Mouse (Mus musculus): ENCODE results near the gene Spata21.
"Not testable (repeated sequence)": the region's sequence is repeated elsewhere in the genome, so short reads cannot be mapped to it uniquely, and the experiment has no call there.

Gene Spata21

DNA sequence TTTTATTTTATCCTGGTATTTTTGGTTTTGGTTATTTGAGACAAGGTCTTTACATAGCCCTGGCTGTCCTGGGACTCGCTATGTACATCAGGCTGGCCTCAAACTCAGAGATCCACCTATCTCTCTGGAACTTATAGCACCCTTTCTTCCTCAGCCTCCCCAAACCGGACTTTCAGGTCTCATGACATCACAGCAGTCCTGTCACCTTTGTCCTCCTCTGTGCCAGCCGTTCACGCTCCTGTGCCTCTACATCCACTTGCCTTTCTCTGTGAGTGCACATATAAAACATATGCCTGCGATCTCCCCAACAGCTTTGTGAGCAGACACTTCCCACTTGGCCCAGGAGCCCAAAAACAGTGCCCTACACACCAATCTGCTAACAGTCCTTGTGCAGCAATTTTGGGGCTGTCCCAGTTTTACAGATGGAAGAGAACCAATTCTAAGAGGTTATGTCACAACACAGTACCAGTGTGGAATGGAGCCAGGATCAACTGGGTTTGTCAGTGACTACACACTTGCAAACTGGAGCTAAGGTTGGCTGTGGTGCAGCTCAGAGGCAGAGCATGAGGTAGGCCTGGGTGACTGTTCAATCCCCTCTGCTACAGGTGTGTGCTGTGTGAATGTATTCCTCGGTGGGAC, 42.7 kb downstream of the Spata21 start:
- in situ Hi-C loops (cut with MboI, MseI): no loop called here

GRCm38 (mm10) chr4:141131531-141132061, 43.5 kb downstream of the Spata21 start:
- in situ Hi-C loops (cut with MboI, MseI): no loop called here

- in situ Hi-C loops (cut with MboI, MseI): no loop called here
Observed at GRCm38 (mm10) chr4:141132191-141132590, 44.1 kb downstream of the Spata21 start.

- in situ Hi-C loops (cut with MboI, MseI): no loop called here
Observed at GRCm38 (mm10) chr4:141133227-141133626, 45.1 kb downstream of the Spata21 start.

- in situ Hi-C loops (cut with MboI, MseI): no loop called here
Observed at GRCm38 (mm10) chr4:141134031-141134441, 45.9 kb downstream of the Spata21 start.

- in situ Hi-C loops (cut with MboI, MseI): loop anchor here (5.0 kb wide), 1 partner anchor 77 kb away; the partner anchor contains the start of gene Rsg1
Observed at GRCm38 (mm10) chr4:141134751-141135530, 46.8 kb downstream of the Spata21 start.

GRCm38 (mm10) chr4:141136126-141136525, 48.0 kb downstream of the Spata21 start:
- in situ Hi-C loops (cut with MboI, MseI): loop anchor here (5.0 kb wide), 1 partner anchor 76 kb away; the partner anchor contains the start of gene Rsg1

DNA sequence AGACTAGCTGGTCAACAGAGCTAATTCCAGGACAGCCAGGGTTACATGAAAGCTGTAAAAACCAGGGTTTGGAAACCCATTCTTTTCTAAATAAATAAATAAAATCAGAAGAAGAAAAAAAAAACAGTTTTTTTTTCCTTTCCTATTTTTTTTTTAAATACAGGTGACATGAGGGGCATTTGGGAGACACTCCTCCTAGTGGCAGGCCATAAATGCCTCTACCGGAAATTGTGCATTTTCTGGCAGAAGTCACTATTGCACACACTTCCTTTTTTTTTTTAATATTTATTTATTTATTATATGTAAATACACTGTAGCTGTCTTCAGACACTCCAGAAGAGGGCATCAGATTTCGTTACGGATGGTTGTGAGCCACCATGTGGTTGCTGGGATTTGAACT, 49.6 kb downstream of the Spata21 start:
- in situ Hi-C loops (cut with MboI, MseI): loop anchor here (5.0 kb wide), 1 partner anchor 75 kb away; the partner anchor contains the start of gene Rsg1

GRCm38 (mm10) chr4:141138425-141139115, 50.4 kb downstream of the Spata21 start:
- in situ Hi-C loops (cut with MboI, MseI): loop anchor here (5.0 kb wide), 1 partner anchor 74 kb away; the partner anchor contains the start of gene Rsg1

- in situ Hi-C loops (cut with MboI, MseI): loop anchor here (5.0 kb wide), 1 partner anchor 73 kb away; the partner anchor contains the start of gene Rsg1
Observed at GRCm38 (mm10) chr4:141139116-141139970, 51.2 kb downstream of the Spata21 start, which contains the start of gene Szrd1. TSS of gene Szrd1 (minus strand) at chr4:141139775.

DNA sequence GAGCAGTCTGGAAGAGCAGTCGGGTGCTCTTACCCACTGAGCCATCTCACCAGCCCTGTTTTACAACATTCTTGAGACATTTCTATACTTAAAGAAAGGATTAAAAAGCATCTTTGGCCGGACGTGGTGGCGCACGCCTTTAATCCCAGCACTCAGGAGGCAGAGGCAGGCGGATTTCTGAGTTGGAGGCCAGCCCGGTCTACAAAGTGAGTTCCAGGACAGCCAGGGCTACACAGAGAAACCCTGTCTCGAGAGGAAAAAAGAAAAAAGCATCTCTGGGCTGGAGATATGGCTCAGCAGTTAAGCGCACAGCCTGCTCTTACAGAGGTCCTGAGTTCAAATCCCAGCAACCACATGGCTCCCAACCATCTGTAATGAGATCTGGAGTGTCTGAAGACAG, 52.2 kb downstream of the Spata21 start:
- in situ Hi-C loops (cut with MboI, MseI): not testable (repeated sequence)

- in situ Hi-C loops (cut with MboI, MseI): no loop called here
Observed at GRCm38 (mm10) chr4:141140967-141141366, 52.8 kb downstream of the Spata21 start.

- in situ Hi-C loops (cut with MboI, MseI): no loop called here
Observed at GRCm38 (mm10) chr4:141142285-141142811, 54.2 kb downstream of the Spata21 start.

- in situ Hi-C loops (cut with MboI, MseI): not testable (repeated sequence)
Observed at GRCm38 (mm10) chr4:141145124-141145523, 57.0 kb downstream of the Spata21 start.

DNA sequence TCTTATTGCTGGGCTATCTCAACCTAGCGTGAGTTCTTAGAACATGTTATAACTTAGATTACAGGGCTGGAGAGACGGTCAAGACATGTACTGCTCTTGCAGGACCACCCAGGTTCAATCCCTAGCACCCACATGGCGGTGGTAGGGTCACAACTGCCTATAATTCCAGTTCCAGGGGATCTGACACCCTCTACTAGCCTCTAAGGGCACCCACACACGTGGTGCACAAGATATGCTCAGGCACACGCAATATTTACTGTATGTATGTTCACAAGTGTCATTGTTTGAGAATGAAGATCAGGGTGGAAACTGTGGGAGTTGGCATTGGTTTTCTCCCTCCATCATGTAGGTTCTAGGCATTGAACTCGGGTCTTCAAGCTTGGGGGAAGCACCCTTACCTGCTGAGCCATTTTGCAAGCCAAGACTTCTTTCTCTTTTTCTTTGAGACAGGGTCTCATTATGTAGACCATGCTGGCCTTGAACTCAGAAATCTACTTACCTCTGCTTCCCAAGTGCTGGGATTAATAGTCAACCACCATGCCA, 58.4 kb downstream of the Spata21 start:
- in situ Hi-C loops (cut with MboI, MseI): no loop called here

DNA sequence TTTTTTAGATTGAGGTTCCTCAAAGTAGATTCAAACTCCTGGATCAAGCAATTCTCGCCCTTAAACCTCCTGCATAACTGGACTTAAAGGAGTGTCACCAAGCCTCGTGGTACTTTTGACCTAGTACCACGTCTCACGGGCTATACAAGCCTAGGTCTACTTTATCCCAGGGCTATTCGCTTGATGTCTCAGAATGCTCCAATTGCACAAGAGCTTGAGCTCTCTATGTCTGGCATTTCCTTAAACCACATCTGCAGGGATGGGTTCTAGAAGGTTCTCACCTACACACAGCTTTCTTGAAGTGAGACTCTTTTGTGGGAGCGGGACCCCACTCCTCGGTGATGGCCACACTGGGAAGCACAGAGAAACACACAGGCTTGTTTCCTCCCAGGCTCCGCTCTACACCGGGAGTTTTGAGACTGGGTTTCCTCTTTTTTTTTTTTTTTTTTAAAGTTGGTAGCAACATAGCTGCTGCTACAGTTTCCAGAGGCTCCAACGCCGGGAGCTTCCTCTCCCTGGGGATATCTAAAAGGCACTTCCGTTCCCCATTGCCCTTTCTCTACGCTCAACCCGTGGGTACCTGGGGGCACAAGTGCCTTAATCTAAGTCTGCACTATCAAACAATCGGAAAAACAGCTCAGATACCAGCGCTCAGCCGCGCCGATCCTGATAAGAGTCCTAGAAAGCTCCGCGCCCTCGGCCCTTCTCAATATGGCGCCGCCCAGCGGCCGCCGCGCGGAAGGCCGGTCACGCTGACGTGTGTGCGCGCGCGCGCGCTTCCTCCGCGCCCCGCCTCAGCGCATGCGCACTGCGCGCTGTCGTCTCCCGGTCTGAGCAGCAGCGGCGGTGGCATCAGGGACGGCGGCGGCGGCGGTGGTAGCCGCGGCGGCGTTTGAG, 59.2 kb downstream of the Spata21 start, which contains the start of gene Fbxo42:
Gene Fbxo42 (plus strand): TSS at position 802 of the 897 bp plus-strand sequence.
- in situ Hi-C loops (cut with MboI, MseI): no loop called here

DNA sequence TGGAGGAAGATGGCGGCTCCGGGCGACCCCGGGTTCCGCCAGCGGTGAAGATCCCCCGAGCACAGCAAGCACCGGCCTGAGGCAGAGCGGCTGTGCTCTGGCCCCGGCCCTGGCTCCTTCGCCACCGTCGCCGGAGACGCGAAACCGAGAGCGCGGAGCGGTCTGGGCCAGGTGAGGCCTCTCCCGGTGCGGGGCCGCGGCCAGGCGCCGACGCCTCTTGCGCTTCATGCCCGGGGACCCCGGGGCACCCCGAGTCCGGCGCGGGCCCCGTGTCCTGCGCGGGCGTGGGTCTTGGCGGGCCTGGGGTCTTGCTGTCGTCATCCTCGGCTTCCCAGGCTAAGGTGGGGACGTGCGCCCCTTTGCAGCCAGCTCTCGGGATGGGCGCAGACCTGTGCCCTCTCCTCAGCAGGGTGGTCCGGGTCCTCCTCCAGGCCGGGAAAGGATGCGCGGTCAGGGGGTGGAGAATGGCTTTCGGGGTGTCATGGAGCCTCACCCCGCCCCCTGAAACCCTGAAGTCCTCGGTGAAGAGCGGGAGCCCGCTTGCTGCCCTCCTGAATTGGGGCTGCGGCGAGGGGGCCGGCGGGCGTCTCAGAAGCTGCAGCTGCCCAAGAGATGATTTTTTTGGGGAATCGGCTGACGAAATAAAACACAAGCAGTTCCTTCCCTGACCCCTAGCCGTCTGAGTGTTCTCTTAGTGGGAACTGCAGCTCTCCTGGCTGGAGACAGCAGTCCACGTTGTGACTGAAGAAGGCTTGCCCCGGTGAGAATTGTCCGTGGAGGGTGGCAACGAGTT, 60.1 kb downstream of the Spata21 start:
- in situ Hi-C loops (cut with MboI, MseI): no loop called here

GRCm38 (mm10) chr4:141149116-141149515, 61.0 kb downstream of the Spata21 start:
- in situ Hi-C loops (cut with MboI, MseI): no loop called here

All from T-helper 1 cell (primary cell).